Mouse (Mus musculus) midbrain, embryonic 15.5 days (tissue): ENCODE measurements around the gene Slx4. TPM values are rescaled to one million over a fixed set of nuclear protein-coding genes. Genes with fewer than 3 reads are reported as not detected.
"Not testable (repeated sequence)": the region's sequence is repeated elsewhere in the genome, so short reads cannot be mapped to it uniquely, and the experiment has no call there.

Experiments used
- ATAC-seq: fragments of 200-750 bp; cut with Nextera tagmentation; replicated peaks from 2 replicates; pipeline ENCODE4 v1.8.0; 2017; ENCODE audit warnings: moderate TSS enrichment
- H3K27ac ChIP-seq: fragments of 300-500 bp; sonication (generic); 2 replicates; pipeline ENCODE4 v1.5.1; 2015; ENCODE audit warnings: mild to moderate bottlenecking, inconsistent platforms
- H3K27me3 ChIP-seq: fragments of 300-500 bp; sonication (generic); replicated peaks from 2 replicates; pipeline ENCODE4 v1.6.1; 2015; ENCODE audit warnings: inconsistent platforms
- H3K36me3 ChIP-seq: fragments of 300-500 bp; sonication (generic); replicated peaks from 2 replicates; pipeline ENCODE4 v1.6.1; 2015; ENCODE audit warnings: inconsistent platforms
- H3K4me1 ChIP-seq: fragments of 300-500 bp; sonication (generic); 2 replicates; pipeline ENCODE4 v1.6.1; 2015; ENCODE audit warnings: inconsistent platforms
- H3K4me2 ChIP-seq: fragments of 300-500 bp; sonication (generic); 2 replicates; pipeline ENCODE4 v1.6.1; 2015; ENCODE audit warnings: inconsistent platforms, mild to moderate bottlenecking, moderate library complexity
- H3K4me3 ChIP-seq: fragments of 300-500 bp; sonication (generic); 2 replicates; pipeline ENCODE4 v1.5.1; 2015; ENCODE audit warnings: mild to moderate bottlenecking, inconsistent platforms
- H3K9ac ChIP-seq: fragments of 300-500 bp; sonication (generic); 2 replicates; pipeline ENCODE4 v1.6.1; 2015; ENCODE audit warnings: mild to moderate bottlenecking, inconsistent platforms
- H3K9me3 ChIP-seq: fragments of 300-500 bp; sonication (generic); 2 replicates; pipeline ENCODE4 v1.6.1; 2016; ENCODE audit warnings: inconsistent platforms
- WGBS: fragments of 180-500 bp; shearing (Covaris S2); methylation state at CpG from one replicate; pipeline ENCODE4 v1.1.7; 2015; ENCODE audit warnings: mixed read lengths; 5-methylcytosine and 5-hydroxymethylcytosine counted together
- polyA plus RNA-seq: library from polyadenylated mRNA; unstranded; fragments of >200 nt; fragmentation: Nextera tagmentation; extraction: Ambion mirVana; gene quantifications from 2 replicates; pipeline ENCODE4 v1.2.1, GENCODE M21; 2015

The Slx4 gene
- polyA plus RNA-seq, 1 experiment from 2014 or later = 33.9 TPM

DNA sequence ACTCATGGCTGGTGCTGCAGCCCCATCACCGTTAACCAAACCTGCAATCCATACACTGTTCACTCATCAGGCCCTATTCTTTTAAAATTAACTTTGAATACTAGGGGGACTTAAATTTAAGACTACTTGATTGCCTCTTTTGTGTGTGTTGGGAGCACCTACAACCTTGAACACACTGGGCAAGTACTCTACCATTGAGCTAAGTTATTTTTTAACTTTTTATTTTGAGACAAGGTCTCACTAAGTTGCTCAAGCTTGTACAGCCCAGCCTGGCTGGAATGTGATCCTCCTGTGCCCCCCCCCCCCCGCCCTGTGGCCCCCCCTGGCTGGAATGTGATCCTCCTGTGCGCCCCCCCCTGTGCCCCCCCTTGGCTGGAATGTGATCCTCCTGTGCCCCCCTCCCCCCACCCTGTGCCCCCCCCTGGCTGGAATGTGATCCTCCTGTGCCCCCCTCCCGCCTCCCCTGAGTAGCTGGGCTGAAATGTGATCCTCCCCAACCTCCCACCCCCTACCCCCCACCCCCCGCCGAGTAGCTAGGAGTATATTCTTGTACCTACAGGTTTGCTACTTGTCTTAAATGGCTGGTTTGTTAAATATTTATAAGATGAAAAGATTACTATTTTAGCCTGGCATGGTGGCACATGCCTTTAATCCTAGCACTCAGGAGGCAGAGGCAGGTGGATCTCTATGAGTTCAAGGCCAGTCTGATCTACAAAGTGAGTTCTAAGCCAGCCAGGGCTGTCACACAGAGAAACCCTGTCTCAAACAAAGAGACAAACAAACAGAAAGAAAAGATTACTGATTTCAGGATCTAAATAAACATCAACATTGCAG lies 28.1 kb upstream of the Slx4 start:
- Histone ChIP-seq H3K4me1 (no peaks in the 10 kb centered on the region), H3K9ac (no peak overlapping the region), H3K9me3 (no peaks in the 10 kb centered on the region), H3K27ac (no peak overlapping the region), H3K4me2 (no peak overlapping the region), H3K4me3 (no peak overlapping the region), H3K27me3 (no peaks in the 10 kb centered on the region), H3K36me3 (0 out of 2 replicates have a peak, but pooled peaks cover 2% of the 10 kb centered on the region)
- WGBS = 70% methylated on average over 5 of the region's 6 CpGs
- ATAC-seq = no peak

DNA sequence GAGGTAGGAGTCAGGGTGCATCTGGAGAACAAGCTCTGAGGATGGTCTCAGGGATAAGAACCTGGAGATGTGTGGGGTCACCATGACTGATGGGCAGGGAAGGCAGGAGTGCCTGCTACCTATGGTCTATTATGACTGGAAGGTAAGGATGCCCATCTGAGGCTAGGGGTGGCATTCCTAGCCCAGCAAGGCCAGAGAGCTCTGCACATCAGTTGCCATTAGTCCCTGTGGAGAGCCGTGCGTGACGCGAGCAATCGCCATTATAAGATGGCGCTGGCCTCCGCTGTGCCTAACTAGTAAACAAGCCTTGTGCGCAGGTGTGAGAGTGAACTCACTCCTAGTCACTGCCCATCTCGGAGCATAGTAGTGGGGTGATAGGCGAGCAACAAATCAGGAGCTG lies 26.9 kb upstream of the Slx4 start:
- H3K4me2 ChIP-seq = no peak overlapping the region
- no peak overlapping the region for H3K9ac ChIP-seq
- no peak overlapping the region for H3K27ac ChIP-seq
- H3K9me3 ChIP-seq = no peaks in the 10 kb centered on the region
- H3K36me3 ChIP-seq = no peaks in the 10 kb centered on the region
- no peak overlapping the region for H3K4me3 ChIP-seq
- H3K4me1 ChIP-seq = no peaks in the 10 kb centered on the region
- WGBS = 98% methylated on average over 10 of the region's 10 CpGs
- no peak for ATAC-seq
- no peaks in the 10 kb centered on the region for H3K27me3 ChIP-seq

DNA sequence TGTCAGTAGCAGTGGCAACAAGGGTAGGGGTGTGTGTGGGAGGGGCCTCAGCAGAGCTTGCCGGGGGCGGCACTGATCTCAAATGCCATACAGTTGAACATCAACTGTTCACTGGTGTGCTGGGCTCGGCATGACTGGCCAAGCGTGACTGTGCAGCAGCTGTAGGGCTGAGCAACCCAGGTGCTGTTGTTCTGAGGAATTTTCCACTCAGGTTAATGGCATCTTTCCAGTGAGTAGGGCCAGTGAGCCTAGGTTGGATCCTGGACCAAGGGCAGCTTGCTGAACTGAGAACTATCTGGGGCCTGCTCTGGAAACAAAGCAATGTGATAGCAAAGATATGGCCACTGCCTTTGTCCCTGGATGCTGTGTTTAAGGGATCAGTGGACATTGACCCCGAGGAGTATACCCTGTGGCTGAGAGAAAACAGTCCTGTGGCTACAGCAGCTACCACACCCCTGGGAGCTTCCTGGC lies 25.8 kb upstream of the Slx4 start:
- H3K4me2 ChIP-seq = no peak overlapping the region
- H3K27me3 ChIP-seq = no peaks in the 10 kb centered on the region
- H3K9ac ChIP-seq = no peak overlapping the region
- WGBS = 81% methylated on average over 5 of the region's 5 CpGs
- H3K36me3 ChIP-seq = no peaks in the 10 kb centered on the region
- no peak overlapping the region for H3K27ac ChIP-seq
- no peaks in the 10 kb centered on the region for H3K4me1 ChIP-seq
- H3K4me3 ChIP-seq = no peak overlapping the region
- ATAC-seq = no peak
- H3K9me3 ChIP-seq = no peaks in the 10 kb centered on the region

DNA sequence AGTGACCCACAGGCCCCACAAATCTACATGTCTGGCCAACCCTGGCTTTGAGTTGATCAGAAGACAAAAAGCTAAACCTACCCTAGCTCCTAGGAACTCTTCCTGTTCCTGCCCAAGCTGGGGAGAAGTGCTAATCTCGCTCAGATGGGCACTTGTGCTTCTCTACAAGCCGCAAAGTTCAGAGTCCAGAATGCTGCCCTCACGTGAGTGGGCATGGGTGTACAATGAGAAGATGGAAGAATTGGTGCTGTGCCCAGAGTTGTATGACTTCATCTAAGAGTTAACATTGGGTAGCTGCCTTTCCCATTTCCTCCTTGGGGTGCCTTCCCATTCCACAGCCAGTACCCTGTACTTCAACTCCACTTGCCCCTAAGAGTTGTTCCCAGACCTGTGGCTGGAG lies 23.6 kb upstream of the Slx4 start:
- ATAC-seq = no peak
- Histone ChIP-seq H3K27ac (no peak overlapping the region), H3K9ac (no peak overlapping the region), H3K4me1 (no peaks in the 10 kb centered on the region), H3K4me2 (no peak overlapping the region), H3K9me3 (no peaks in the 10 kb centered on the region), H3K36me3 (no peaks in the 10 kb centered on the region), H3K4me3 (no peak overlapping the region), H3K27me3 (no peaks in the 10 kb centered on the region)
- 86% methylated on average over 3 of the region's 3 CpGs for WGBS

DNA sequence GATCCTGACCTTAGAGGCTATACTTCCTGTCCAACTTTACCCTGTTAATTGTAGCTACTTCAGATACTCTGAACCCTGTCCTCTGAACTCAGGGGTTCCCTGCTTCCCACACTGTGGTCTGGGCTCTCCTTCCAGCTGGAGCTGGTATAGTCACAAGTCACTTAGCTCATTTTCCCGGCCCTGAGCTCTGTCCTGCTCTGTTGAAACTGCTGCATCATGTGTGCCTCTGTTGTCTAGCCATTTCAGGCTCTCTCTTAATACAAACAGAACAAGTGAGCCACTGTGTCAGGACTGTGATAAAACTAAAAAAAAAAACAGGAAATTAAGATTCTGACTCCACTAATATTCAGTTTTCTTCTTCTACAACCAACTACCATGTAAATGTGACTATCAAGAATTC lies 23.1 kb upstream of the Slx4 start:
- 79% methylated on average over 1 of the region's 1 CpGs for WGBS
- Histone ChIP-seq H3K27me3 (no peaks in the 10 kb centered on the region), H3K4me2 (no peak overlapping the region), H3K9ac (no peak overlapping the region), H3K27ac (no peak overlapping the region), H3K4me1 (no peaks in the 10 kb centered on the region), H3K4me3 (no peak overlapping the region), H3K36me3 (no peaks in the 10 kb centered on the region), H3K9me3 (no peaks in the 10 kb centered on the region)
- no peak for ATAC-seq

DNA sequence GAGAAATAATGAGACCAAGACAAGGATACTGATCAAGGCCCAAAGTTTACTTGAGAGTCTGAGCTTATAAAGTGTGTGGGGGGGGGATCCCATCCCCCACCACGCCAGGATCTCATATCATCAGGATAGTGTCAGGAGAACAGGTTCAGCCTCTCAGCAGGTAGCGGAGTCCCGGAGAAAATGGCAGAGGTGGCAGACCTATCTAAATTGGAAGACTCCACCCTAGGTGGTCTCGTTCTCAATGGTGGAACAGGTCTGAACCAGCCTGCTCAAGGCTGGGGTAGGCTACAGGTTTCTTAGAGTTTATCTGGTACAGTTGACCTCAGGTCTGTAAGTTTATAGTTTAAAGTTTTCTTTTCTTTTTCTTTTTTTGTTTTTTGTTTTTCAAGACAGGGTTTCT lies 19.1 kb upstream of the Slx4 start:
- no peaks in the 10 kb centered on the region for H3K27me3 ChIP-seq
- H3K27ac ChIP-seq = no peak overlapping the region
- no peaks in the 10 kb centered on the region for H3K4me1 ChIP-seq
- H3K36me3 ChIP-seq = no peaks in the 10 kb centered on the region
- no peaks in the 10 kb centered on the region for H3K9me3 ChIP-seq
- H3K4me2 ChIP-seq = no peak overlapping the region
- 81% methylated on average over 4 of the region's 4 CpGs for WGBS
- H3K9ac ChIP-seq = no peak overlapping the region
- no peak overlapping the region for H3K4me3 ChIP-seq
- no peak for ATAC-seq

DNA sequence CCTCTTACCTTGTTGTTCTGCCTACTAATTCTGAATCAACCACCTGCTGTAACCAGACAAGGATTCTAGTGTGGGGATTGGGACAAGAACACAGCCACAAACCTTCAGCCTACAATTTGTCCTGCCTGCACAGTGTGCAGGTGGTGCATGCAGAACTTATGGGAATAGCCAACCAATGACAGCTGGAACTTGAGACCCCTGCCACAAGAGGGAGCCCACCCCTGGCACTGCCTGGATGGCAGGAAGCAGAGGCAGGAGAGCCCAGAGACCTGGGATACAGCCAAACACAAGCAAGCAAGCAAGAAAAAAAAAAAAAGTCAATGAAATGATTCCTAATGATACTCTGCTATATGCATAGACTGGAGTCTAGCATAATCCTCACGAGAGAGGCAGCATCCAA lies 17.7 kb upstream of the Slx4 start:
- no peaks in the 10 kb centered on the region for H3K9me3 ChIP-seq
- 77% methylated on average over 1 of the region's 1 CpGs for WGBS
- ATAC-seq = no peak

DNA sequence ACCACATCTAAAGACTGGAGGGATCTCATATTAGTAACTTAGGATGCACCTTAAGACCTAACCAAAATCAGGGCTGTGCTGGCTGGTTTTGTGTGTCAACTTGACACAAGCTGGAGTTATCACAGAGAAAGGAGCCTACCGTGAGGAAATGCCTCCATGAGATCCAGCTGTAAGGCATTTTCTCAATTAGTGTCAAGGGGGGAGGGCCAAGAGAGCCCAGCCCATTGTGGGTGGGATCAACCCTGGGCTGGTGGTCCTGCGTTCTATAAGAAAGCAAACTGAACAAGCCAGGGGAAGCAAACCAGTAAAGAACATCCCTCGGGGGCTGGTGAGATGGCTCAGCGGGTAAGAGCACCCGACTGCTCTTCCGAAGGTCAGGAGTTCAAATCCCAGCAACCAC lies 13.9 kb upstream of the Slx4 start:
- H3K27me3 ChIP-seq, H3K9ac ChIP-seq, H3K4me2 ChIP-seq, H3K4me1 ChIP-seq, H3K9me3 ChIP-seq, H3K4me3 ChIP-seq, ATAC-seq, H3K36me3 ChIP-seq, H3K27ac ChIP-seq: not testable (repeated sequence)
- WGBS = 75% methylated on average over 6 of the region's 6 CpGs

More for the DNA sequence above, 17.7 kb upstream of the Slx4 start:
- Histone ChIP-seq H3K36me3 (no peaks in the 10 kb centered on the region), H3K27ac (no peak overlapping the region), H3K9ac (no peak overlapping the region), H3K27me3 (no peaks in the 10 kb centered on the region), H3K4me1 (no peaks in the 10 kb centered on the region), H3K4me3 (no peak overlapping the region), H3K4me2 (no peak overlapping the region)

DNA sequence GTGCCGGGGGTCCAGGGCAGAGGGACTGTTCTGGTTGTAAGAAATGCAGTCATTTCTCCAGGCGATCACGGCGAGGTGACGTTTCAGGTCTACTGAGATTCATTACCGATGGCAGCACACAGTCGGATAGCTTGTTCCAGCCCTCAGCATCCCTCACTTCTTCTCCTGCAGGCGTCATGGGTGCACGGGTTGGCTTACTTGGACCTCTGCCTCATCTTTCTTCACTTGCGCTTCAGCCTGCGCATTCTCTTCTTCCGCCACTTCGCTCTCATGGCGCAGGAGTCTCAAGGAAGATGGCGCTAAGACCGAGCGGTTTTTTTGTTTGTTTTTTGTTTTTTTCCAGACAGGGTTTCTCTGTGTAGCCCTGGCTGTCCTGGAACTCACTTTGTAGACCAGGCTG lies 13.2 kb upstream of the Slx4 start:
- not testable (repeated sequence) for H3K4me2 ChIP-seq, ATAC-seq

DNA sequence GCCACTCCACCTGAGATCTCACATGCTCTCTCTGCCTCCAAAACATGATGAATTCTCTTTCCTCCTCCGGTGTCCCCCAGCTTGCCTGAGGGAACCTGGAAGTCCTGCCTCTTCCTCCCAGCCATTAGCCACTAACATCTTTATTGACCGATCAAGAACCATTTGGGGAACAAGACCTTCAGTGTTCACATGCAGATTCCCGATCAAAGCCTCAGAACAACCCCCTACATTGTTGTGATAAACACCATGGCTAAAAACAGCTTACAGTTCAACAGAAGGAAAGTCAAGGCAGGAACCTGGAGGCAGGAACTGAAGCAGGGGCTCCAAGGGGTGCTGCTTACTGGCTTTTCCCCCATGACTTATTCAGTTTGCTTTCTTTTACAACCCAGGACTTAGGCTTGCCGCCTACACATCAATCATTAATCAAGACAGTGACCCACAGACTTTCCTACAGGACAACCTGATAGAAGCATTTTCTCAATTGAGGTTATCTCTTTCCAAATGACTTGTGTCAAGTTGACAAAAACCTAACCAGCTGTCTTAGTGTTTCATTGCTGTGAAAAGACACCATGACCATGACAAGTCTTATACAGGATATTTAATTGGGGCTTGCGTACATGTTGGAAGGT lies 10.6 kb upstream of the Slx4 start:
- Histone ChIP-seq H3K4me1 (no peaks in the 10 kb centered on the region), H3K27ac (no peak overlapping the region), H3K4me2 (no peak overlapping the region), H3K9me3 (no peaks in the 10 kb centered on the region), H3K4me3 (no peak overlapping the region), H3K9ac (no peak overlapping the region), H3K27me3 (no peaks in the 10 kb centered on the region), H3K36me3 (no peaks in the 10 kb centered on the region)
- ATAC-seq = no peak
- WGBS = 84% methylated on average over 5 of the region's 5 CpGs

More for the DNA sequence above, 13.2 kb upstream of the Slx4 start:
- not testable (repeated sequence) for H3K4me3 ChIP-seq, H3K27me3 ChIP-seq, H3K9me3 ChIP-seq, H3K4me1 ChIP-seq, H3K27ac ChIP-seq, H3K9ac ChIP-seq, H3K36me3 ChIP-seq
- WGBS = 86% methylated on average over 17 of the region's 17 CpGs

DNA sequence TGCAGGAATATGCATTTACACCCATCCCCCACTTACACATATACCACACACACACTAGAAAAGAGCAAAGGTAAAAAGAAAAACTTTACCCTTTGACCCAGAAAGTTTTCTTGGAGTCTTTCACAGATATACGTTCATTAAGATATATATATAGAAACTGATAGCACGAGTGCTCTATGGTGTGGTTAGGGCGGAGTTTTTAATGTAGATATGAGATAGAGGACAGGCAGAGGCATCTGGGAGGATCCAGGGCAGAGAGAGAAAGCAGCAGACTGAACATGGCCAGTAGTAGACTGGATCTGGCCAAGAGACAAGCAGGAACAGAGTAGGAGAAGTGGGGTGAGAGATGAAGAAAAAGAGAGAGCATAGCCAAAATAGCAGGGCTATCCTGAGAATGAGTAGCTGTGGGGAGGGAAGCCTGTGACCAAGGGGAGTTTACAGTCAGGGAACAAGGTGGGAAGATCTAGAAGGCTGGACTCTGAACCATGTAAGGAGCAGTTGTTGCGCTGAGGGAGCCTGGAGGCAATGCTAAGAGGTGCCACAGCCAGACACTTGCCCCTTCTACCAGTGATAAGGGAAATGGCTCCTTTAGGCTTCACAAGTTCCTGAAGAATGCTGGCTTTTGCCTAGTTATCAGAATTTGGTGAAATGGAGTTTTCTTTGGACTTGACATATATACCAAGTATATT lies 9.5 kb upstream of the Slx4 start:
- no peaks in the 10 kb centered on the region for H3K36me3 ChIP-seq
- ATAC-seq = no peak
- no peak overlapping the region for H3K4me3 ChIP-seq
- H3K9me3 ChIP-seq = no peaks in the 10 kb centered on the region
- H3K4me1 ChIP-seq = no peaks in the 10 kb centered on the region
- H3K9ac ChIP-seq = no peak overlapping the region
- no peaks in the 10 kb centered on the region for H3K27me3 ChIP-seq
- WGBS = 82% methylated on average over 4 of the region's 4 CpGs
- H3K4me2 ChIP-seq = no peak overlapping the region
- no peak overlapping the region for H3K27ac ChIP-seq

DNA sequence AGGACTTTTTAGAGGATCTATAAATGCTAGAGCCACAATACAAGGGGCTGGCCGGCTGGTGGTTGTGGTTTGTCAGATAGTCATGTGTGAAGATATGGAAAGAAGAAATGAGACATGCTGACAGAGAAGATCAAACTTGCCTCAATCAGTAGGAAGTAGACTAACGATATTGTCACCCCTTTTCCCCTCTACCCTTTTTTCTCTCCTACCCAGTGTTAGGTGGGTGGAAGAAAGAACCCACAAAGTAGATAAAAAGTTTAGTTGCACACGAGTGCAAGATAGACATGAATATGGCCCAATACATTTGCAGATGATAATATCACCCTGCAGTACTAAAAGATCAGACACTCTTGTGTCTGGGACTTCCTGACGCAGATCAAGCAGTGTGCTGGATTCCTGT lies 15.2 kb downstream of the Slx4 start:
- Histone ChIP-seq H3K4me2 (no peak overlapping the region), H3K27me3 (no peaks in the 10 kb centered on the region), H3K4me1 (no peaks in the 10 kb centered on the region), H3K9ac (no peak overlapping the region), H3K9me3 (no peaks in the 10 kb centered on the region), H3K36me3 (peaks cover 87% of the 10 kb centered on the region), H3K4me3 (no peak overlapping the region), H3K27ac (no peak overlapping the region)
- no peak for ATAC-seq
- 97% methylated on average over 4 of the region's 4 CpGs for WGBS
